In genomic region chr19:43879401-43880212, GRCm38 (mm10) we compare ENCODE assay signal across 8 mouse cellular contexts.
DNase-seq lines count a peak whose midpoint lies in the region; ATAC-seq and TF ChIP-seq lines count a peak whose summit lies in the region.

No protein-coding gene starts in this region.

- H3K27me3 ChIP-seq in embryonic facial prominence, embryonic 11.5 days (ENCODE audit: control insufficient read depth, insufficient read depth, low read length) = no peaks in the 10 kb centered on the region
- H3K27me3 ChIP-seq in liver, adult 2 months (ENCODE audit: control insufficient read depth, insufficient read depth, low read length) = no peaks in the 10 kb centered on the region
- no peaks in the 10 kb centered on the region for H3K27me3 ChIP-seq in myocyte (ENCODE audit: control insufficient read depth, insufficient read depth, insufficient read length)

- H3K4me3 ChIP-seq in embryonic facial prominence, embryonic 11.5 days (ENCODE audit: low read depth, low read length) = peak overlapping the region; percentile 69
- H3K4me3 ChIP-seq in liver, adult 2 months (ENCODE audit: insufficient read depth, low read depth, low read length) = peak overlapping the region; percentile 63
- peak overlapping the region; percentile 39 for H3K4me3 ChIP-seq in myocyte

- H3K79me2 ChIP-seq in liver, adult 2 months (ENCODE audit: control insufficient read depth, insufficient read depth, low read length) = peaks cover 59% of the 10 kb centered on the region
- H3K79me2 ChIP-seq in myocyte (ENCODE audit: control insufficient read depth, insufficient read depth) = peaks cover 10% of the 10 kb centered on the region

- peak overlapping the region; percentile 88 for H3K9ac ChIP-seq in embryonic facial prominence, embryonic 11.5 days (replicated peaks; ENCODE audit: low read length)
- H3K9ac ChIP-seq in liver, adult 2 months (ENCODE audit: low read depth, low read length) = peak overlapping the region; percentile 70

- no peaks in the 10 kb centered on the region for H3K36me3 ChIP-seq in embryonic facial prominence, embryonic 11.5 days (replicated peaks; ENCODE audit: control insufficient read depth, insufficient read depth, low read depth, low read length)
- H3K36me3 ChIP-seq in liver, adult 2 months (ENCODE audit: control insufficient read depth, insufficient read depth, low read length) = peaks cover 6% of the 10 kb centered on the region; the same call in 1 of the 2 replicates
- H3K36me3 ChIP-seq in myocyte (ENCODE audit: control insufficient read depth, insufficient read depth) = no peaks in the 10 kb centered on the region

- H3ac ChIP-seq in myocyte (ENCODE audit: control insufficient read depth, insufficient read length) = peak overlapping the region; percentile 2

- WGBS in embryonic facial prominence, embryonic 11.5 days = 2% methylated on average over 41 of the region's 41 CpGs
- 32% methylated on average over 41 of the region's 41 CpGs for WGBS in liver, adult 2 months

- H3K9me3 ChIP-seq in embryonic facial prominence, embryonic 11.5 days (replicated peaks; ENCODE audit: control insufficient read depth, low read length) = no peaks in the 10 kb centered on the region

- peak overlapping the region; percentile 70 for H3K4me2 ChIP-seq in embryonic facial prominence, embryonic 11.5 days (ENCODE audit: low read depth, low read length)
- H3K4me2 ChIP-seq in myocyte (ENCODE audit: low read depth) = peak overlapping the region; percentile 98

- peak; percentile 84 for ATAC-seq in embryonic facial prominence, embryonic 11.5 days (replicated peaks; ENCODE audit: insufficient number of reproducible peaks, low FRiP score, low TSS enrichment, low read depth)

- H3K27ac ChIP-seq in embryonic facial prominence, embryonic 11.5 days (replicated peaks; ENCODE audit: low read depth, low read length) = peak overlapping the region; percentile 89
- 0 out of 2 replicates have a peak overlapping the region, but pooled peaks have one; percentile 23 for H3K27ac ChIP-seq in liver, adult 2 months (replicated peaks; ENCODE audit: insufficient read depth, low read depth, low read length)

- TF ChIP-seq CTCF in liver, adult 2 months (IDR thresholded peaks at IDR 0.05; ENCODE audit: low read depth, low read length) = peak; percentile 14; the same call in 1 of the 2 replicates

- TF ChIP-seq POLR2A in liver, adult 2 months (IDR thresholded peaks at IDR 0.05; ENCODE audit: extremely low read depth, insufficient read depth, low read length) = no peak
- TF ChIP-seq POLR2A in myocyte (IDR thresholded peaks at IDR 0.05; ENCODE audit: insufficient read length, low read depth) = peak; percentile 17

- no peaks in the 10 kb centered on the region for H3K4me1 ChIP-seq in embryonic facial prominence, embryonic 11.5 days (ENCODE audit: control insufficient read depth, insufficient read depth, low read length)
- H3K4me1 ChIP-seq in liver, adult 2 months (ENCODE audit: control insufficient read depth, insufficient read depth, low read length) = peaks cover 10% of the 10 kb centered on the region

- peak; percentile 41 to 61 for DNase-seq in left cerebral cortex, adult 18-20 months (ENCODE audit: low spot score in 2 of 2)
- no peak for DNase-seq in left cerebral cortex, adult 11 months (ENCODE audit: low spot score)
- DNase-seq in embryonic facial prominence, embryonic 11.5 days (ENCODE audit: low spot score) = peak; percentile 92
- DNase-seq in heart, adult 8-10 months (ENCODE audit: low spot score) = peak; percentile 45
- DNase-seq in kidney, adult 9 months = peak; percentile 34
- no peak for DNase-seq in liver, adult 2 months (ENCODE audit: extremely low read depth, low read depth, low spot score)
- peak; percentile 47 for DNase-seq in urinary bladder, postnatal 10 days (ENCODE audit: low spot score)

TF ChIP-seq in myocyte, 11 proteins besides CTCF, POLR2A, EP300 and RAD21:
- TF ChIP-seq USF1 (IDR thresholded peaks at IDR 0.05; ENCODE audit: low read depth) = no peak
- no peak for TF ChIP-seq CEBPB (IDR thresholded peaks at IDR 0.05; ENCODE audit: insufficient read depth, poor library complexity, severe bottlenecking)
- TF ChIP-seq TCF3 (IDR thresholded peaks at IDR 0.05; ENCODE audit: insufficient read length, low read depth) = no peak
- no peak for TF ChIP-seq TCF12 (IDR thresholded peaks at IDR 0.05; ENCODE audit: insufficient read depth, poor library complexity, severe bottlenecking)
- no peak for TF ChIP-seq MYOD1 (IDR thresholded peaks at IDR 0.05; ENCODE audit: control insufficient read depth in 1 of 3, insufficient read length in 2 of 3, low read depth in 2 of 3)
- TF ChIP-seq REST (IDR thresholded peaks at IDR 0.05; ENCODE audit: insufficient read depth, insufficient read length) = no peak
- no peak for TF ChIP-seq MAX (IDR thresholded peaks at IDR 0.05; ENCODE audit: low read depth)
- TF ChIP-seq POLR2AphosphoS2 (IDR thresholded peaks at IDR 0.05; ENCODE audit: insufficient read length, low read depth) = no peak

Comparison
In these comparisons a context has a peak if more than half of its experiments do, and no peak if none do; other contexts are left out.
1. DNase-seq: peak in left cerebral cortex, adult 18-20 months (2 of 2), embryonic facial prominence, embryonic 11.5 days (single experiment), heart, adult 8-10 months (single experiment), kidney, adult 9 months (single experiment) and urinary bladder, postnatal 10 days (single experiment); none in left cerebral cortex, adult 11 months (single experiment) and liver, adult 2 months (single experiment).
2. Peak in every context shown above with its lines, with median percentiles within 50 percentile points of each other: H3K4me3 ChIP-seq.